Mouse (Mus musculus) small intestine, adult 2 months (tissue): ENCODE results near the gene Ccl28.
"Not testable (repeated sequence)": the region's sequence is repeated elsewhere in the genome, so short reads cannot be mapped to it uniquely, and the experiment has no call there.

Experiments used
- CTCF ChIP-seq: fragments of 200-500 bp; IDR thresholded peaks from 2 replicates; pipeline ENCODE4 v1.5.1; 2012; ENCODE audit warnings: low read depth, mild to moderate bottlenecking, control low read depth, inconsistent platforms, low read length, moderate library complexity, mixed read lengths; ENCODE audit not compliant: insufficient replicate concordance, insufficient read length; ENCODE audit errors: extremely low read depth
- POLR2A ChIP-seq: fragments of 200-500 bp; IDR thresholded peaks from 2 replicates; pipeline ENCODE4 v1.6.1; 2012; ENCODE audit warnings: low read depth, mild to moderate bottlenecking, control low read depth, inconsistent platforms, low read length, moderate library complexity

DNA sequence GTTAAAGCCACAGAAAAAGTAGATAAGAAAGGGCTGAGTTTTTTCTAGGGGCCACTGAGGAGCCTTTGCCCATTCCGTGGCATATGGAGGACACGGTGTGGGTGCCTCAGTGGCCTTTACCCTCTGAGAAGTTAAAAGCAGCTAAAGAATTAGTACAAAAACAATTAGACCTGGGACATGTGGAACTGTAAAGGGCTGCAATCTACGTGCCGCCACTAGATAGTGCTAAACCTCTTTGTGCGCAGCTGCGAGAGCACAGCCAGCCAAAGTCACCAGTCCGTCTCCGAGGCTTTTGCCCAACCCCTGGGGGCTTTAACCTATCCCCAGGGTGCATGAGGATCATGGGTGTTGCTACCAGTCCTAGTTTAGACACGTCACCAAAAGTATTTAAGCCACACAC lies 37.8 kb downstream of the Ccl28 start:
- TF ChIP-seq CTCF, POLR2A: not testable (repeated sequence)
